Mouse (Mus musculus): ENCODE results near the gene Zfp507. TPM values are rescaled to one million over a fixed set of nuclear protein-coding genes. Genes with fewer than 3 reads are reported as not detected.
A peak's percentile ranks its signal among the peaks of the same experiment; 100 is the strongest.

Zfp507 gene
- total RNA-seq, 2 experiments from 2014 or later, result 28.9 to 31.8 TPM

DNA sequence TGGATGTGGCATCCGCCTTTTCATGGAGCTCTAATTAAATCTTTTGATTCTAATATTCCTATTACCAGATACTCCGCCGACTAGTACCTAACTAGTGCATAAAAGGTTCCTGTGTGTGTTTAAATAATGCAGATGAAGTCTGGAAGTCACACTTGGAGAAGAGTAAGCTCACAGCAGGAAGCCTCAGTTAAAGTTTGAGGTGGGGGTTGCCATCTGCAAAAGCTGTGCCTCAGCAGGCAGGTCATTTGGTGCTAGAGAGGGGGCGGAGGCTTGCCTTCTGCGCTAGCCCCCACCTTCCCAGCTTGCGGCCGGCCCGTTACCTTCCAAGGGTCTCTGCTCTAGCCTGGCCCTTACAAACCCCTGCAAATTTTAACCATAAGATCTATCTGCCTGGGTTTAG is 11.9 kb downstream of the Zfp507 start:
- intact Hi-C loops (cut with DNase I), result no loop called here

DNA sequence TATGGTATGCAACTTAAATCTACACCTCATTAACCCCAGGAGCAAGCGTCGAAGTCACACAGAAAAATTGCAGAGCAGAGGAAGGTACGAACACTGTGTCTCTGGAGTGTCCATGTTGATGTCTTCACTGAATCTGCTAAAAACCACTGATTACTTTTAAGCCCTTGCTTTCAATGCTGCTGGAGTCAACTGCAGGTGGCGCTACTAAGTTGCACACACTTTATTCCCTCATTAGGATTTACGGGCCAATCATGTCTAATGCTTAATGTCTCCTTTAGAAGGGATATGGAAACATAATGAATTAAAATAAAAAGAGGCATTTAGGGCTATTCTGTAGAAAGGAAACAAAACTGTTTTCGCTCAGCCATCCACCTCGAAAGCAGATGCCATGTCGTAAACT is 12.6 kb downstream of the Zfp507 start:
- DNase-seq (ENCODE audit: low spot score in 2 of 2), result no peak

More for the DNA sequence above, 11.9 kb downstream of the Zfp507 start:
- no peak for DNase-seq (ENCODE audit: low spot score in 2 of 2)

DNA sequence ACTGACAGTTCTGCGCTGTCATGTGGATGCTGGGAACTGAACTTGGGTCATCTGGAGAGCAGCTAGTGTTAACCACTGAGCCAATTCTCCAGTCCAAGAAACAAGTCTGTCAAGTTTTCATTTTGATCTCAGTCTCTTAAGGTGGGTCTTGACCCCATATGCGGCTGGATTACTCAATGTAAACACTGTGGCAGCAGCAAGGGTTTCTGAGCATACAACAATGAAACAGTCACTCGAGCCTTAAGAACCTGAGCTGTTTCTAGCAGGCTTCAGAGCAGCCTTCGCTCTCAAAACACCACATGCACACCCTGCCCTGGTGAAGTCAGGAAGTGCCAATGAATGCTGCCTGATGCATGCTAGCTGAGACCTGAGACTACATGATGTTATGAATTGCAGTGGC is 17.2 kb downstream of the Zfp507 start:
- intact Hi-C loops (cut with DNase I), result no loop called here
- DNase-seq (ENCODE audit: low spot score in 2 of 2), result no peak

More for the DNA sequence above, 12.6 kb downstream of the Zfp507 start:
- intact Hi-C loops (cut with DNase I), result no loop called here

DNA sequence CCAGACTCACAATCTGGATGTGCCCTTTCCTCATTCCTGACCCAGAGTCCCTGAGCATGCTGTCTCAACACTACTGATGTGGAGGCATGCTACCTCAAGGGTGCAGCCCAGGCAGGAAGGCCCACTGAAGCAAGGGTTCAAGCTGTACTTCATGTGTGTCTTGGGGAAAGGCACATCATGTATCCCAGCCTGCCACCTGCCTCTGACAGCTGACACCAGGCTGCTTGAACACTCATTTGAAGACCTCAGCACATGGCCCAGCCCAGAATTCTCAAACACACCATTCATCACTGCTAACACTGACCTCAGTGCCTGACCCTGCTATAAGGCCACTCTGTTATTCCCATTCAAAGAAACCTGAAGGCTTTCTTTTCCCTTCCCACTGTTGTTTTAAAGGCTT is 20.6 kb downstream of the Zfp507 start:
- no peak for DNase-seq (ENCODE audit: low spot score in 2 of 2)
- intact Hi-C loops (cut with DNase I), result no loop called here

DNA sequence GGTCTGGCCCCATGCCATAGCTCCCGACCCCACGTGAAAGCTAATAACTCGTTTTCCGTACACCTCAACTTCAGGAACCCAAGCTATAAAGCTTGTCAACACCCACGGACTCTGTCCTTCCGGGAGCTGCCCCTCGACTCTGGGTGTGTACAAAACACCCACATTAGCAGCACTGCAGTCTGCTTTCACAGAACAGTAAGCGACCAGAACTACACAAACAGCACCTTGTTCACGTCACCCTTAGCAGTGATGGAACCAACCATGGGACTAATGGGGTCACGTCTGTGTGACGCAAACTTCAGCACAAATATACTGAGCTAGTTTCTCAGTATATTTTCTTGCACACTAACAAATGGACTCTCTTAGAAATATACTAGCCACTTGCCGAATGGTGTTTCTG is 28.7 kb downstream of the Zfp507 start:
- intact Hi-C loops (cut with DNase I), result no loop called here
- DNase-seq (ENCODE audit: low spot score in 2 of 2), result no peak

DNA sequence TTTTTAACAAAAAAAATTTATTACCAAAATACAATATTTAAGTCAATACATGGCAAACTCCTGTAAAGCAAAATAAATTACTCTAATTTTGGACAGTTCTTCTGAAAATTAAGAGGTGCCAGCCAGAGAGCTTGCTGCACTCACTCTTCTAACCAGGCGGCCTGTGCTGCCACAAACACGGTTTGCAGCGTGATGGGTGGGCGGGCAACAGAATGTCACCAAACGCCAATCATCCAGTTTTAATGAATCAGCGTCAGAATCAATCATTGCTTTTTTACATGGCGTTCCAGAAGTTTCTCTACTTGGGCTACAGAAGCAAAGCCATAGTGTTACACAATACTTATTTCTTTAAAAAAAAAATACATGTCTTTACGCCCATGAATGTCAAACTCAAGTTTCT is 30.5 kb downstream of the Zfp507 start:
- DNase-seq (ENCODE audit: low spot score in 2 of 2), result no peak
- intact Hi-C loops (cut with DNase I), result no loop called here

DNA sequence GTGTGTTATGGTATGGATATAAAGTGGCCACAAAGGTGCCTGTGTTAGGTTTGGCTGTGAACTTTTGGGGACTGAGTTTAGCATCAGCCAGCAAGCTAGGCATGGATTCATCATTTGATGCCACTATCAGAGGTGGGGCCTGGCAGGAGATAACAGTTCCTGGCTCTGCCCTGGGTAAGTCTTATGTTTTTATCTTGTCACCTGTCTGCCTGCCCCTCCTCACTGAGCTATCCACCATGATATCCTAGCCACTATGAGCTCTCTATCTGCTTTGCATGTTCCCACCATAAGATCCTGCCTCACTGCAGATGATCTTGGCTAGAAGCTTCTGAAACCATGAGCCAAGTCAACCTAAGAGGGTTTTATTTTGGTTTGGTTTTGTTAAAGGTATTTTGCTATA is 31.7 kb downstream of the Zfp507 start:
- intact Hi-C loops (cut with DNase I), result no loop called here

DNA sequence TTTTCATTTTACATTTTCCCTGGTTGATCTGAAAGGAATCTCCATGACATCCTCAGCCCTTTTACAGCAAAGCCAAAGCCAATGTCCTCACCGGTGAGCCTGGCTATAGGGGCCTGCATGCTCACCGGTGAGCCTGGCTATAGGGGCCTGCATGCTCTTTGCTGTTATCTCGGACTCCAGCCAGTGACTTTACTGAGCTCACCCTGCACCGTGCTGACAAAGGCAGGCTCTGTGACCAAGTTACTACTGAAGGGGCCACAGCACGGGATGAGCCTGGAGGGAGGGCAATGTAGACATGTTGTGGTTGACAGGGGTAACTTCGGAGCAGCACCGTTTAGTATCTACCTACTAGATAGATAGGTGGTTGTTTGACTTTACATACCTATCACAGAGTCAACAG is 32.7 kb downstream of the Zfp507 start:
- no peak for DNase-seq (ENCODE audit: low spot score in 2 of 2)
- intact Hi-C loops (cut with DNase I), result no loop called here

More for the DNA sequence above, 31.7 kb downstream of the Zfp507 start:
- DNase-seq (ENCODE audit: low spot score in 2 of 2), result no peak

DNA sequence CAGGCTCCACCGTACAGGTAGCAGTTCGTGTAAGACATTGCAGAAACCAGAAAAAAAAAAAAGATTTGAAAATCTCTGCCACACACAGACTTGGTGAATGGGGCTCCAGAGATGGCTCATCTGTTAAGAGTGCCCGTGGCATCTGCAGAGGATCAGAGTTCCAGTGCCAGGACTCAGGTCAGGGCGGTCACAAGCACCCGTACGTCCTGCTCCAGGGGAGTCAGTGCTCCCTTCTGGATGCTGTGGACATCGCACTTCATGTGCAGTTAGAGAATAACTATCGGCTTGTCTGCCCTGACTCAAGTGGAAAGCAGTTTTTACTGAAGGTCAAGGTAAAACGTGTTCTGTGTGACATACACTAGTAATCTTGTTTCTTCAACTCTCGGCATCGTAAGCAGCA is 38.3 kb downstream of the Zfp507 start:
- intact Hi-C loops (cut with DNase I), result no loop called here
- DNase-seq (ENCODE audit: low spot score in 2 of 2), result no peak

DNA sequence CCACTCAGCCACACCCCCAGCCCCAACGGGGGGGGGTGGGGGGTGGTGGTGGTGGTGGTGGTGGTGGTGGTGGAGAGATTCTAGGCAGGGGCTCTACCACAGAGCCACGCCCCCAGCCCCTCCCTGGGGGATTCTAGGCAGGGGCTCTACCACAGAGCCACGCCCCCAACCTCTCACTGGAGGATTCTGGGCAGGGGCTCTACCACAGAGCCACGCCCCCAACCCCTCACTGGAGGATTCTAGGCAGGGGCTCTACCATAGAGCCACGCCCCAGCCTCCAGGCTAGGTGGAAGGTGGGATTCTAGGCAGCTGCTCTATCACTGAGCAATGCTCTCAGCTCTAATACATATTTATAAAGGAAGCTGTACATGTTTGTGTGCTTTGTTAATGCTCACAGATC is 41.0 kb downstream of the Zfp507 start:
- DNase-seq (ENCODE audit: low spot score in 2 of 2), result no peak
- intact Hi-C loops (cut with DNase I), result no loop called here

DNA sequence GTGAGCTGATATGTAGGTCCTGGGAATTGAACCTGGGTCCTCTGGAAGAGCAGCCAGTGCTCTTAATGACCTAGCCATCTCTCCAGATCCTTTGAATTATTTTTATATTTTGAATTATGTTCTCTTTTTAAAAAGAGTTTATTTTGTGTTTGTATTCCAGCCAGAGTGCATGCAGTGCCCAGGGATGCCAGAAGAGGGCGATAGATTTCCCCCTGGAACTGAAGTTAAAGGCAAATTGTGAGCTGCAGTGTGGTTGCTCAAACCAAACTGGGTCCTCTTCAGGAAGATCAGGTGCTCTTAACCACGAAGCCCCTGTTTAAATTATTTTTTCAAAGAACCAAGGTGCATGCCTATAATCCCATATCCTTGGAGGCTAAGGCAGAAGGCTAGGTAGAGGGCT is 43.2 kb downstream of the Zfp507 start:
- intact Hi-C loops (cut with DNase I), result loop anchor here (5.0 kb wide), 1 partner anchor 107 kb away; no protein-coding TSS in a partner anchor
- DNase-seq (ENCODE audit: low spot score in 2 of 2), result no peak

DNA sequence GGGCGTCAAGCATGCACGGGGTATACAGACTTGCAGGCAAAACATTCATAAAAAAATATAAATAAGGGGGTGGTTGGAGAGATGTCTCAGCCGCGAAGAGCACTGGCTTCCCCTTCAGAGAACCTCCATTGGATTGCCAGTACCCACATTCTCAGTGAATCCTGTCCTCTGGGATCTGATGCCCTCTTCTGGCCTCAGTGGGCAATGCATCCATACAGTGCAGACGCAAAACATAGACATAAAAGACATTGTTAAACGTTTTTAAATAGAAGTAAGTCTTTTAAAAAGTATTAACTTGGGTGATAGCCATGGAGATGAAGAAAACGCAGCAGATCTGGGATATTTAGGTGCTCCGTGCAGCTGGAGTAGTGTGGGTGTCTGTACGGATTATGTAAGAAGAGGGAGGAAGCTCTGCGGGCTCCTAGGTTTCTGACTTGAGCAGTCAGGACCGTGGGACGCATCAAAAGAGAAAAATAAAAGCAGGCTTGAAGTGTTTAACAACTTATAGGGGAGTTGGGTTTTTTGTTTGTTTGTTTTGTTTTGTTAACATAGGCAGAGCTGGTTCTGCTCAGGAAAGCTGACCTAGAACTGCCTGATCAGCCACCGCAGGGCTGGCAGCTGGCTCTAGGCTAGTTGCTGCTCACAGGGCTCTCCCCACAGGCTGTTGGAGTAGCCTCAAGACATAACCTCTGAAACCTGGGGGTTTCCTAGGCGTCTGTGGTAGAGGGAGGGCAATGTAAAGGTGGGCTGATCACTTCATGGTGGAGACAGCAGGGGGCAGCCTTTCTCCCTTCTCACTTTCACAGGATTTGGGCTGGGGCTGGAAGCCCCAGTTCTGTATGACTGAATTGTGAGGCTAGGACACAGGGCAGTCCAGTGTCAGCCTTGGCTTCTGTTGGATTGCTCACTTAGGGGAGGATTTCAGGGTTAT is 46.0 kb downstream of the Zfp507 start:
- DNase-seq (ENCODE audit: low spot score in 2 of 2), result peak; percentile 37 to 68
- intact Hi-C loops (cut with DNase I), result loop anchor here (5.0 kb wide), 1 partner anchor 104 kb away; no protein-coding TSS in a partner anchor

DNA sequence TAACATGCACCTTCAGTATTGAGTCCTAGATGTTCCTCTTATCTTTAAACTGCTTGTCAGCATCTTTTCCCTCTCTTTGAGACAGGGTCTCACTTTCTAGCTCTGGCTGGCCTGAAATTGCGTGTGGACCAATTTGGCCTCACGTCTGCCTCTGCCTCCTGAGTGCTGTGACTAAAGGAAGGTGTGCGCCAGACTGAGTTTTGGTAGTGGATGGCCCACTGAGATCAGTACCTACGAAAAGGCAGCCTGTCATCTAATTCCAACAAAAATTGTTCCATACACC is 48.0 kb downstream of the Zfp507 start:
- intact Hi-C loops (cut with DNase I), result loop anchor here (1.0 to 5.0 kb wide), 2 partner anchors 69 to 103 kb away; no protein-coding TSS in a partner anchor
- DNase-seq (ENCODE audit: low spot score in 2 of 2), result no peak

DNA sequence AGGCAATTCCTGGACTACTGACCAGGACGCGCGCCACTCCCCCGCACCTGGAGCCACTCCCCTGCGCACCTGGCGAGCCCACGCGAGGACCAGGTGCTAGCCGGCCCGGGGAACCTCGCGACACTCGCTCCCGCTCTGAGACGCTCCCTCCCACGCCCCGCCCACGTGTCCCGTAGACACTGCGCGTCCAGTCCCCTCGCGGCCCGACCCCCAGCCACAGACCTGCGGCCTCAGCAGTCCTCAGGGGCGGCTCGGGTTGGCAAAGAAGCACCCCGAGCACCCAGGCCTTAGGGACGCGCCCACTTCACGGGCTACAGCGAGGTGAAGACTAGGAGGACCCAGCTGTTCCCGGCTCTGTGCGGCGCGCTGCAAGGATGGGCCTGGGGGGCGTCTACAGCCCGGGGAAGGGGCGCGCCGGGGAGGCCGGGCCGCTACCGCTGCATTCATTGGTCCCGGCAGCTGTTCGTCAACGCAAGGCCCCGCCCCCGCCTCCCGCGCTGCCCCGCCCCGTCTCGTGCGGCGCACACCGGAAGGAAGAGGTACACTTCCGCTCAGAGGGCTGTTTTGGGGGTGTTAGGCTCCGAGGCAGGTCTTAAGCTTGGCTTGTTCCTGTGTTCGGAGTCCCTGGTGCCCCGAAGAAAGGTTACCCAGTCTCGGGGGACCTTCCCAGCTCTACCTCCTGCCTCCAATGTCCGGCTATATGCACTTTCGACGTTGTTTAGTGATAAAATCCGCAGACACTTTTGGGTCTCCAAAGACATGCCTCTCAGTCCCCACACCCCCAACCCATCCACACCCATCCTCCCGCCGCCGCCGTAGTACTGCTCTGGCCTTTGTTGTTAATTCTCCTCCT is 48.5 kb downstream of the Zfp507 start, which contains the start of gene Dpy19l3:
TSS of gene Dpy19l3 (minus strand) at position 422 of the 853 bp plus-strand sequence.
- DNase-seq (ENCODE audit: low spot score in 2 of 2), result peak; percentile 87 to 89
- intact Hi-C loops (cut with DNase I), result loop anchor here (1.0 kb wide), 1 partner anchor 68 kb away; no protein-coding TSS in a partner anchor

DNA sequence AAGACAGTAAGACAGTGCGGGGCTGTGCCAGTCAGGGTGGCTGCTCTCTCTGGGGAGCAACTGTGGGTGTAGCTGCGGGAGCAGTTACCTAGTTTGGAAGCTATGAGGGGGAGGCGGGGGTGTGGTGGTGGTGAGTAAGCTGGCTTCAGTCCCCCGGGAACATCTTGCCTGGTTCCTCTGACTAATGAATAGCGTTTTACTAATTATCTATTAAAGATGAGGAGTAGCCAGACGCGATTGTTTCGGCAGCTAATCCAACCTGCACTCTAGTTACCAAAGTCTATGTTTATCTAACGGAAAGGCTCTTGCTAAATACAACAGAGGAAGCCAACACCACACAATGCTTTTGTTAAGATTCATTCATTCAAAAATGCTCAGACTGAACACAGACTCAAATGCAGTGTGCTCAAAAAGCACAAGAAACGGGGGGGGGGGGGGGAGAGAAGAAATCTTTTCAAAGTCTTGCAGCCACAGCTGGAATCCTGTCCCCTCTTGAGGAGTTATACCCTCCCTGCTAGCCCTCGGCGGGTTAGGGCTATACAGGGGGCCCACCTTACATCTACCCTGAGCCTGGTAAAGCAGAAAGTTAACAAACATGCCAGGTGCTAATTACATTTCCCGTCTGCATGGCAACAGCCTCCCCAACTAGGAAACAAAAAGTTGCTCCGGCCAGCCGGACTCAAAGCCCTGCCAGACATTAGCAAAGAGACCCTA is 49.3 kb downstream of the Zfp507 start:
- intact Hi-C loops (cut with DNase I), result loop anchor here (1.0 kb wide), 1 partner anchor 67 kb away; no protein-coding TSS in a partner anchor
- DNase-seq (ENCODE audit: low spot score in 2 of 2), result peak; percentile 54 to 77

DNA sequence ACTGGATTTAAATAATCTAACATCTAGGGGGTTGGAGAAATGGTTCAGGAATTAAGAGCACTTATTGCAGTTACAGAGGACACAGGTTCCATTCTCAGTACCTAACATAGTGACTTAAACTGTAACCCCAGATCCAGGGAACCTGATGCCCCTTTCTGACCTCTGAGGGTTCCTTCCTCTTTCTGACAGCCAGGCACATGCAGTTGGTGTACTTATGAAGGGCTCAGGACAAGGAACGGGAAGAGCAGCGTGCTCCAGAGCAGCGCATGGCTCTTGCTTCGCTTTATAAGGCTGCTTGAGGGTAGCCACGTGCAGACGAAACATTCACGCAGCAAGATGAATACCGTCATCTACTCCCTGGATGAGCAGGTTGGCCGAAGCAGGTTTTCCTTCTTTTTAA is 51.9 kb downstream of the Zfp507 start:
- DNase-seq (ENCODE audit: low spot score in 2 of 2), result no peak
- intact Hi-C loops (cut with DNase I), result no loop called here

DNA sequence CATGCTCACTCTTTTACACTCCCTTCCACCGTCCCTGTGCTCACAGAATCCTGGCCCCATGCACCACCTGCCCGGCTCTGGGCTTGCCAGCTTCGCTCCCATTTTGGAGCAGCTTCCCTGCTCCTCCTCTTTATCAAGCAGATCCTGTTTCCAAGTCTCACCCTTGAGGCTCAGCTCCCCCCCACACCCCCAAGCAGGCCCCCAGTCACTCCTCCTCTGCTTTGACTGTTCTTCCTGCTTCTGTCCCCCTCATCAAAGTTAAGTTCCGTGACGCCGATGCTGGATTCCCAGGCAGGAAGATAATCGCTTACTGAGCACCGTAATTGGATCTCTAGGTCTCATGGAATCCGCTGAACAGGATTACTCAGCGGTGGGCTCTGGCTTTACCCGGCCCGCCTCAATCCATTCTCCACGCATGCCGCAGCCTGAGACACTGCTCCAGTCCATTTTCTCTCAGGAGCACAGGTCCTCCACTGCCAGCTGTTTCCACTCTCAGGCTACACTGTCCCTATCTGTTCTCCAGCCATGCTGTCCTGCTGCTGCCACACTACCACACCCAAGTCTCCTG is 55.3 kb downstream of the Zfp507 start:
- DNase-seq (ENCODE audit: low spot score in 2 of 2), result no peak
- intact Hi-C loops (cut with DNase I), result no loop called here

DNA sequence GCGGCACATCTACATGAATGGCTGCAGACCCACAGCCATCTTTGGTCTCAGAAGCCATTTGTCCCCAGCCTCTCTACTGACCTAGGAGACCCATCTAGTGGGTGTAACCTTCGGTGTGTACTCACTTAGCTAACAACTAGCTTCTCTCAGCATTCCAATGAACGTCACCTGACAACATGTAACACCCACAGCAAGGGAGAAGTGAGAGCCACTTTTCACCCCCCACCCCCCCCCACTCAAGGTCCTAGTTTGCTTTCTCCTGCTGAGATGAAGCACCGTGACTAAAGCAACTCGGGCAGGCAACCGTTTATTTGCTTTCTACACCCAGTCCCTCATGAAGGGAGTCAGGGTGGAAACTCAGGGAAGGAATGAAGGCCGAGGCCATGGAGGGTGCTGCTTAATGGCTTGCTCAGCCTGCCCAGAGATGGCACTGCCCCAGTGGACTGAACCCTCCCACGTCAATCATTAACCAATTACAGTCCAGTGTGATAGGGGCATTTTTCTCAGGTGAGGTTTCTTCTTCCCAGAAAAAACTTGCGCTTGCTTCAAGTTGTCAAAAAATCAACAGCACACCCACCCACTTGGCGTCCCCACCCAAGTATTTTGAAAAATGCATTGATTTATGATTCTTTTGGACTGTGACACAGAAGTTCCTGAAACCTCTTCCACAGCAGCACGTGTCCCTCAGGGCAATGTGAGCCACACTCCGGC is 56.0 kb downstream of the Zfp507 start:
- no peak for DNase-seq (ENCODE audit: low spot score in 2 of 2)
- intact Hi-C loops (cut with DNase I), result no loop called here

DNA sequence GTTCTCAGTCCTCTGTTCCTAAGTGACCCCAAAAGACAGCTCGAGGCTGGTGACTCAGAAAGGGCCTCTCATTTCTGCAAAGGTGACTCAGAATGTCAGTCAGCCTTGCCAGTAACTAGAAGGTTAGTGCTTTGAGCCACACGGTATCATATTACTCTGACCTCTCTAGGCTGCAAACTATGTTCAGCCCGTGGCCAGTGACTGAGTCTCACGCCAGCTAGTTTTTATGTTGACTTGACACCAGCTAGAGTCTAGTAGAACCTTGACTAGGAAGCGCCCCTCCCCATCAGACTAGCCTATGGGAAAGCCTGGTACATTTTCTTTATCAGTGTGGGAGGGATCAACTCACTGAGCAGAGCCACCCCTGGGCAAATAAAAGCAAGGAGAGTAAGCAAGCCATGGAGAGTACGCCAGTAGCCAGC is 57.5 kb downstream of the Zfp507 start:
- no peak for DNase-seq (ENCODE audit: low spot score in 2 of 2)
- intact Hi-C loops (cut with DNase I), result loop anchor here (2.0 kb wide), 1 partner anchor 16 kb away; no protein-coding TSS in a partner anchor
